Mouse (Mus musculus) NIH3T3 (cell line): Measurements from ENCODE around the gene Slc31a2.
A peak's percentile ranks its signal among the peaks of the same experiment; 100 is the strongest.

Experiments used
- DNase-seq: peaks from one replicate; pipeline ENCODE4 v3.0.0-alpha.2; 2012; ENCODE audit warnings: low read depth

Gene Slc31a2

DNA sequence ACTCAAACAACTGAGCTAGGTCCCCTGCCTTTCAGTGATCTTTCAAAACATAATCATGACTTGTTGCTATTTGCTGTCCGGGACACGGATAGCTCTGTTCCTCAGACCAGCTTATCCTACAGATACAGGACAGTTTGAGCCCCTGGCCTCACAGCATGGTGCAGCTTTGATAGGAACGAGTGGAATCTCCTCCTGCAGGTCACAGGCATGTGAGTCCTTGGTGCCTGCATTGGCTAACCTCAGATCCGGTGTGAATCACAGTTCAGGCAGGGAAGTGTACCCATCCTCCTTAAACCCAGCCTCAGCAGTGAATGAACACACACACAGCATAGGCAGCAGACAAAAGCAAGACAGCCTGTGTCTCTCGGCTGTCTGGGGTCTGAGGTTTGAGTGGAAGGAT lies 19.0 kb downstream of the Slc31a2 start:
- no peak for DNase-seq

DNA sequence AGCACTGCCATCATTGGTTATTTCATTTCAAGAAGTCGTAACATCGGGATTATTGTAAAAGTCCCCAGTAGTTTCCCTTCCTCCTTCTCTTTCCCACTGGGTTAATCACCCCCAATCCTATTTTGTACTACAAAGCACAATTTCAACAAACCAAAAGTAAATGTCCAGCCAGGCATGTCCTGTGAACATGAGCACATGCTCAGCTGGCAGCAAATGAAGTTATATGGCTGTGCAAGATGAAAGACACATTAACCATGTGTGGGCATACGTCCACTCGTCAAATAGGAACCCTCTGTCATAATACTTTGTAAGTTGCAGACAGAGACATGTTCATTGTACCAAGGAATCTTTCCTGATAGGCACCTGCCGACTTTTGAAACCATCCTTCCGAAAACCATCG lies 20.6 kb downstream of the Slc31a2 start:
- no peak for DNase-seq

DNA sequence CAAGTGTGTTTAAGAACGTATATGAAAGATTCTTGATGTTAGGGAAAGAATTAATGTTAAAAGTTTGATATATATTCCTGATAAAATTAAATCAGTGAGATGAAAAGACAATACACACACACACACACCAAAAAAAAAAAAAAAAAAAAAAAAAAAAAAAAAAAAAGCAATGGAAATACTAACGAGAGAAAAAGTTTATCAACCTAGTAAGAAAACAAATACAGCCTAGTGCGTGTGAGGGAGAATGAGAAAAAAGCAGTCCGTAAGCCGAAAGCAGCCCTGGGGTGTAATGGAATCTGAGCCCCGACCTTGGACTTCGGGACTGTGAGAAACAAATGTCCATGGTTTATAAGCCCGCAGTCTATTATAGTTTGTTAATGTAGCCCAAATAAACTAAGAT lies 23.2 kb downstream of the Slc31a2 start:
- no peak for DNase-seq

DNA sequence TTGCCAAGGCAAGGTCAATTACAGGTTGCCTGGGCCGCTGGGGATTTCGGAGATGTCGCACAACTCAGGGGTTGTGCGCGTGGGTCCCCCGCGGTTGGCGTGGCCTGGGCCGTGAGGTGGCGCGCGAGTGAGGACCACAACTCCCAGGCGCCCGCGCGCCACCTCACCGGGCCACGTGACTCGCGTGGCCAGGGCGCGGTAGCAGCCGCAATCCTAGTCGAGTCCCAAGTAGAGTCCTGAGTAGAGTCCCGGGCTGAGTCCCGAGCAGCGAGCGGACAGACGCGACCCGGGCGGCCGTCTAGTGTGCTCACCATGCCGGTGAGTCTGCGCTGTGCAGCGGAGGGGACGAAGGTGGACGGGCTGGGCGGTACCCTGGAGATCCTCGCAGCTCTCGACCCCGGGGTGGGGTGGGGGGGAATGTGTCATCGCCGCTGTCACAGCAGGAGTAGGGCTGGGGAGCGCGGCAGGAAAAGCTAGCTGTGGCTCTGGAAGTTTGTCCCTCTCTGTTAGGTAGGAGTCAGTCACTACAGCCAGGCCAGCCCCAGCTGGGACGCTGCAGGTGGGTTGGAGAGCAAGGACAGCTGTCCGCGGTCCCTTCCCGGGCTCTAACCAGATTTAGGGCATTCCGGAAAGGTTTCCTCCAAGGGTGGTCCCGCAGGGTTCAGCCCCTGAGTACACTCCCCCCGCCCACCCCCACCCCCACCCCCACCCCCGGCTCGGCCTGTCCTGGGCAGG lies 24.1 kb downstream of the Slc31a2 start:
- peak; percentile 90 for DNase-seq

DNA sequence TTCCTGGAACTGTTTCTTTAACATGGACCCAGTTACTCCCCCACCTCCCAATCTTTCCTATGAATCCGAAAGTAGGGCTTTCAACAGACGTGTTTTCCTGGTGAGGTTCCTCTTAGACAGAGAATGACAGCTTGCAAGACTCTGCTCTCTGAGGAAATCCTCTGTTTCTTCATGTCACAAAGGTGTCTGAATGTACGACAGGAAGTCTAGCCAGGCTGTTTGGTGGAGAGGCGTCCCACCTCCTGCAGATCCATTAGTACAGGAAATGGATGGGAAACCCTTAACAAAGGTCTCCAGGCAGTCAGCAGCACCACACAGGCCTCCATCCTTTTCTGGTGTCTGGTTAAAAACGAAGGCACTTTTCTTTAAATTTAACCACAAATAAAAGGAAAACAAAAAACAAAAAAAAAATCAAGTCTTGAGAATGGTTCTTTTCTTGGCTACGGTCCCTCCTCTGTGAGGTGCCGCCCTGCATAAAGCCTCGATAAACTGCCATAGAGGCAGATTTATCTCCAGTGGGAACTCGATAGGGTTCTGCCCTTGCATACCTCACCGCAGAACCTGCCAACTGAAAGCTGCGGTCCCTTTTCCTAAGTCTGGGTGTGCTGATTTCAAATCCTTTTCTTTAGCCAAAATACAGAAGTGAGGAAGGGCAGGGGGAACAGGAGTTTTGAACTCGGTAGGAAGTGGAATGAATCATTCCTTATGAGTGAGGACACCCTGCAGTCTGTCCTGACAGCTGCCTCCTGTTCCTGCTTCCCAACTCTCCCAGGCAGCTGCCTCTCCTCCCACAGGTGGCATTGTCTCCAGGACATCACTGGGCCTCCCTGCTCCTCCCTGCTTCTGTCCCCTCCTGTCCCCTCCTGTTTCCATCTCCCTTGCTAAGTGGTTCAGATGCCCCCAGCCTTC lies 24.9 kb downstream of the Slc31a2 start:
- peak; percentile 38 for DNase-seq

DNA sequence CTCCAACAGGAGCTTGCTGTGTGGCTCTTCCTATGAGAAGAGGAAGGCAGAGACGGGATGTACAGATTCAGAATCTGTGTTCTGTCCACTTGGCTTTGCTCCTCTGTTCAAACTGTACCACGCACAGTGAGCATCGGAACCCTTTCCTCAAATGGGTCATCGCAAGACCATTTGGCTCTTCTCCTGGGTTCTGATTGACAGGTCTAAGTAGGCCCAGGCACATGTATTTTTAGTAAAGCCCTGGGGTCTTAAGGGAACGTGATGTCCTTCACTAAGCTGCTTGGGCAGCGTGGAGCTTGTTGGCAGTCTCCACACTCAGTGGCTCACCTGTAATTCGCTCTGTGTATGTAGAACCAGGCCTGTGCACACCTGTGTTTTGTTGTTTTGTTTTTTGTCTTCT lies 26.9 kb downstream of the Slc31a2 start:
- no peak for DNase-seq

DNA sequence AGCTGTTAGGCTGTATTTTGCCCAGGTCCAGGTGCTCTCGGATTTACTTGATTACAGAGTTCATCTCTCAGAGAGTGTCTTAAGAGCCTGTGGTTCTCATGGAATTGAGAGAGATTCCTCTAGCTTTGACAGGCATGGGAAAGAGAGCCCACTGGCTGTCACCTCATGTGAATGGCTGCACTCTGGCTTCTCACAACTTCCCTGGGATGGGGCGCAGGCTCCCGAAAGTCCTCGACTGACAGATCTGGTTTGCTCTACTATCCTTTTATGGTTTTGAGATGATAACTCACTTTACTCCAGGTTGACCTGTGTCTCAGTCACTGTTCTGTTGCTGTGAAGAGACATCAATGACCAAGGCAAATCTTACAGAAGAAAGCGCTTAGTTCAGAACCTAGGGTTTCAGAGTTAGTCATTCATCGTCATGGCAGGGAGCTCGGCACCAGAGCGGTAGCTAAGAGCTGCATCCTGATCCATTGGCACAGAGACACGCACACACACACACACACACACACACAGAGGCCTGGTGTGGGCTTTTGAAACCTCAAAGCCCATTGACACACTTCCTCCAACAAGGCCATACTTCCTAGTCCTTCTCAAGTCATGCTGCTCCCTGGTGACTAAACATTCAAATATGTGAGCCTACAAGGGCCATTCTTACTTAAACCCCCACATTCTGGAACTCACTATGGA lies 28.6 kb downstream of the Slc31a2 start:
- no peak for DNase-seq

DNA sequence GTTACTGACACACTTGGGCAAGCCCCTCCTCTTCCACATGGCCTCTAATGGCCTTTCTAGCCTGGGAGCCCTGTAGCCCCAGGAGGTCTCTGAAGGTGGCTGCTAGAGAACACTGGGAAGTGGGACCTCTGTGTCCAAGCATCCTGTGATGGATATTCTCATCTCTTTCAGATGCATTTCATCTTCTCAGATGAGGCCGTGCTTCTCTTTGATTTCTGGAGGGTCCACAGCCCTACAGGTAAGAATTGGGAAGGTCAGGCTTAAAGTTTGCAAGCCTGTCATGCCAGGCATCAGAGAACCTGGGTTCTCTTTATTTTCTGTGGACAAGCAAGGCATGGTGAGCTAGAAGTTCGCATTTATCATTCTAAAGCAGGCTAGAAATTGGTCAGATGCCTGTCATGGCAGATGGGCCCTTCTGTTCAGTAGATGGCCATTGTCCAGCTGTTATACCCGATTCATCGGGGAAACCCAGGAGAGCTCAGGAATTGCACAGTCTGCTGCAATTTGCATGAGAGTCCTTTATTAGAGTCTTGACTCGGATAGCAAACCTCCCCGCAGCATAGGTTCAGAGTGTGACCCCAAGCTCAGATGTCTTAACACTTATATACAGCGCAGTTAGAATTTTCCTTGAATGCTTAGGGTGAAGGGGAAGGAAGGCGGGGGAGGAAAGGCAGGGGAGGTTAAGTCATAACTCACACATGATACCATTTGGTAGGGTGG lies 30.3 kb downstream of the Slc31a2 start:
- no peak for DNase-seq

DNA sequence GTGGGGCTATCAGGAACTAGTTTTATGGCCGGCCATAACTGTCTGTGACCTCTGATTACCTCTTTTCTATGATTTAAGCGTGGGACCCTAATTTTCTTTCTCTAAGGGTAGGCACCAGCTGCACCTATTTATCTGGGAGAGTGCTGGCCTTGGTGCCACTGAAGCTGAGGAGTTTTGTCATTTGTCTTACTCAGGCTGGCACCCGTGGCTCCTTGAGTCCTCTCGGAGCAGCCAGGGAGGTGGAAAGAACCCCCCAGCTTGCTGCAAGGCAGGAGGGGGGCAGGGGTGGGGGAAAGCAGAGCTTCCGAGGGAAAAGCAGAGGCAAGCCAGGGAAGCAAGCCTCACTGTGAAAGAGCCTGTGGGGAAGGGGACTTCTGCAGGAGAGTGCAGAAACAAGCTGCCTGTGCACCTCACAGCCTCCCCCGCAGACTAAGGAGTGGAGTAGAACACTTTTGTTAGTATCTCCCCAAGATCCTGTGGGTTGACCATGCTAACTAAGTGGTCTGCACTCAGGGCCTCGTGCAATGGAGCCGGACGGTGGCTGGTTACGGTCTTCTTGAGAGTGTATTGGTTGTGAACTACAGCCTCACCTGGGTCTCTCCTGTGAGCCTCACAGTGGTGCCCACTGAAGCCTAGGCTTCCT lies 31.0 kb downstream of the Slc31a2 start:
- DNase-seq: no peak

DNA sequence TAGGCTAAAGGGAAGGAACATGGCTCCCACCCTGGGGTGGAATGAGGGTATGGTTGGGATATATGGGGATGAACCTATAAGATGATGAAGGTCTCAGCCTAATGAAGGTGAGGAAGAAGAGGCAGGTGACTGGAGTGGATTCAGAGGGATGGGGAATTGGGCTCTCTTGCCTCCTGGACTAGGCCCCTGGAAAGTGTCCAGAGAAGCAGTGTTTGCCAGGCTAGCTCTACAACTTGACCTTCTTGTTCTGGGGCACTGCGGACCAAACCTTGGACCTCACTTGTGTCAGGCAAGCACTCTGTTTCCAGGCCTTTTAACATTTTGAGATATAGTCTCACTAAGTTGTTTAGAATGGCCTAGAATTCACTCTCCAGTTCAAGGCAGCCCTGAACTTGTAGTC lies 32.4 kb downstream of the Slc31a2 start:
- no peak for DNase-seq

DNA sequence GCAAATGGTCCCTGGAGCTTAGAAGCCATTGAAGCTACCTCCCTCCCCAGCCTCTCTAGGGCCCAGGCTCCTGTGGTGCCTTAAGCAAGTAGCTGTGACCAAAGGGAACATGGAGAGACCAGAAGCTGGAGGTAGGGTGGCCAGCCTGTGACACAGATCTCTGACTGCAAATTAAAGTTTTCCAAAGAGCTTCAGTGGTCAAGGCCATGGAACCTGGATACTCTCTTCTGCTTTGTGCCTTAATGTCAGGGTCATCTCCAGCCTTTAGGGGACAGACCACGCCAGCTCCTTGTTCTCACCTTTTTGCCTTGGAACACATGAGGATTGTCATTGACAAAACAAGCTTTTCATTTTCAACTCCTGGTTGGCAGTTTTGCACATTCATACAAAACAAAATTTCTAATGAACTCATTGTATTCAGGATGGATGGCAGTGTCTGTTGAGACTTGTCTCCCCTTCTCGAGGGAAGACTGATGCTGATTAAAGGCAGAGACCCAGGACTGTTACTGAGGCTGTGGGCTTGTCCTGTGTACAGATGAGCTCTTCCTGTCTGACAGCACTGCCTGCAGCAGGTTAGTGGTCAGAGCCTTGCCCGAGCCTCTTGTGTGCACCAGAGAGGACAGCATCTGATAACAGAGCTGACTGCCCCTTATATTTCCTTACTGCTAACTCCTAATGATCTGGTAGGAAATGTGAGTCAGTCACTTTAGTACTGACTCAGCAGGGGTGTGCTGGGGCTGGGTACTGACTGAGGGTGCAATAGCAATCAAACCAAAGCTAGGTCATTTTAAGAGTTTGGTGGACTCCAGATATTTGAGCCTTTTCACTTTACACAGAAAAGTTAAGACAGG lies 35.1 kb downstream of the Slc31a2 start:
- DNase-seq: peak; percentile 14

DNA sequence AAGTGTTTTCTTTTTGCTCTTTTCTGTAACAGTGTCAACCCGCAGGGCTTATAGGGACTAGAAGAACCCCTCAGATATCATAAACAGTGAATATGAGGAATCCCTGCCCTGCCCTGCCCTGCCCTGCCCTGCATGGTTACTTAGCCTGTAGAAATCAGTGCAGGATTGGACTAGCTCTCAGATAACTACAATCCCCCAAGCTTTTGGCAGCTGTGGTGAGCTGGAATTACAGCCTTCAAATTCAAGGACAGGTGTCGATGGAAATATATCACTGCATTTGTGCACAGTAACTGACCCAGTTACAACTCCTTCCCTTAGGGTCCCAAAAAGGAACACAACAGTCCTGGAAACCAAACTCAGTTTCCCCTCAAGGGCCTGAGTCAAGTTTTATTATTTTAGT lies 37.6 kb downstream of the Slc31a2 start:
- no peak for DNase-seq

DNA sequence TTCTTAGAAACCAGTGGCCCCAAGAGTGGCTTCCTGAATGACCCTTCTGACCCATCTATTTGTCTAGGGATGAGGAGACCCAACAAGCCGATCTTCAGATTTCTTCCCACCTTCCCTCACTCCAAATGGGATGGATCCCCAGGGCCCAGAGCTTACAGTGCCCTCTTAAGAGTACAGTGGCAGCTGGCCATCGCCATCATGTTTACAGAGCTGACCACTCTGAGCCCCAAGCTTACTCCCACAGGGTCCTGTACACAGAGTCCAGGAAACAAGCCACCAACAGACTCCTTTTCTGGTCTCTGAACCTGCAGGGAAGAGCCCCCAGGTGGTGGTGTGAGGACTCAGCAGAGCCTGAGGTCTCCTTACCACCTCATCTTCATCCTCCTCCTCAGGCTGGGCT lies 40.4 kb downstream of the Slc31a2 start:
- no peak for DNase-seq

DNA sequence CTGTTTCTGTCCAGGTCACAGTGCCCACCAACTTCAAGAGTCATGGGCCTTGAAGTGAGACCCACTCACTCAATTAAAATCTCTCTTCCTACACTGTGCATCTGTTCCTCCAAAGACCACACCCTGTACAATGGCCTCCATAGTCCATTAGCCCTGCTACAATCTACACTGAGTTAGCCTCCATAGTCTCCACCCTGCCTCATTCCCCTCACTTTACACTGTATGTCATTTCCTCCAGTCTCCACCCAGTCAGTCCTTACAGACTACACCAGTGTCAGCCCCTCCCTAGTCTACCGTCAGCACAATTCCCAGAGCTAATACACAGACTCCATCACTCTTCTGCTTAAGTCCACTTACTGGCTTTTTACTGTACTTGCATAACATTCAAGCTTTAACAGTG lies 40.9 kb downstream of the Slc31a2 start:
- no peak for DNase-seq

DNA sequence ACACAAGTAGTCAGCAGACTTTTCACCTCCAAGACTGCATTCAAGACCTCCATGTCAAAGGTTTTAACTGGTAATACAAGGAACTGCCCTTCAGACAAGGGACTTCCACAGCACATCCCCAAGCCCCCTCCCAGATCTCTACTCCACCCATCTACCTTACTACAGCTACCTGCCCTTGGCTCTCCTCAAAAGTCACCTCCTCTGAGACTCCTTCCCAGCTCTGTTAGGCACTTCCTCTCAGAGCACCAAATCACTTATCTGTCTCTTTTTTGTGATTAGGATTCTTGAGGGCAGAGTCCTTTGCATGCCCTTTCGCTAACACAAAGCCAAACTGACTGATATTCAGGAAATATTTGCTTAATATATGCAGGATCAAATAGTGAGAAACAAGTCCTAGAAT lies 43.9 kb downstream of the Slc31a2 start:
- no peak for DNase-seq

DNA sequence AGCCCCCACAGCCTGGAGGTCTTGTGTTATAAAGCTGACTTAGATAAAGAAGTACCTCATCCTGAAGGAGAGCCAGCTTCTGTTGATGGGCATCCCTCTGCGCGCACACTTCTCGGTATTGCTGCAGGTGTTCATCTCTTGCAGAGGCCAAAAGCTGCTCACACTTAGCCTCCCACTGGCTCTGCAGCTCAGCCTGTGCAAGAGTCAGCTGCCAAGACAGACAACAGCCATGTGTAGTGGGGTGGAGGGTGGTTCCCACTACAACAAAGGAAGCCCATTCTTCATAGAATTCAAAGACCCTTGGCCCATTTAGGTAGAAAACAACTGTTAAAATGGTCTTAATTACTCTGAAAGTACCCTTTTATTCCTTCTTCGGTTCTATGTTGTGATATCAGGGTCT lies 44.5 kb downstream of the Slc31a2 start:
- DNase-seq: no peak

DNA sequence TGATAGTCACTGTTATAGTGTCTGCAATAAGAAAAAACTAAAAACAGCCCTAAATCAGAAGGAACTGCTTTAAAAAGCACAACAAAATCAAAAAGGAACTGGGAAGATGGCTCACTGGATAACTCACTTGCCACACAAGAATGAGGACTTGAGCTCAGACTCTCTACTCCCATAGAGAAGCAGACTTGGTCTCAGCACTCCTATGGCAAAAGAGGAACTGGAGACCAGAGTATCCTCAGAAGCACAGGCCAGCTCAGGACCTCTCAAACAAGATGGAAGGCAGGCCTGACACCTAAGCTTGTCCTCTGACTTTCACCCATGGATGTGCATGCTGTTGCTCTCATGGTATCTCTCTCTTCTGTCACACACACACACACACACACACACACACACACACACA lies 46.0 kb downstream of the Slc31a2 start:
- no peak for DNase-seq

DNA sequence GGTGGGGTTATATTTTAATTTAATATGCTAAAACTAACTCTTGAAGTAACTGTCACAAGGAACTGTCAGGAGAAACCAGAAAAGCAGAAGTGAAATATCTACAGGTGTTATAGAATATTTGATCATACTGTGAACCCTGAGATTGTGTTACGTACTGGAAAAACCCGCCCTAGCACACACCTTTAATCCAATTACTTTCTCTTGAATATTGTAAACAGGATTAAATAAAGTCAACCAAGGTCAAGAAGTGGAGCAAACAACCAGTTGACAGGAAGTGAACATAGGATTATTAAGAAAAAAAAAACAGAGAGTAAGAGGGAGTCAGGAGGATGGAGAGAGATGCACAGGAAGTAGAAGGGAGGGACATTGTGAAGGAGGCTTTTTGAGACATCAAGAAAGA lies 50.5 kb downstream of the Slc31a2 start:
- DNase-seq: no peak

DNA sequence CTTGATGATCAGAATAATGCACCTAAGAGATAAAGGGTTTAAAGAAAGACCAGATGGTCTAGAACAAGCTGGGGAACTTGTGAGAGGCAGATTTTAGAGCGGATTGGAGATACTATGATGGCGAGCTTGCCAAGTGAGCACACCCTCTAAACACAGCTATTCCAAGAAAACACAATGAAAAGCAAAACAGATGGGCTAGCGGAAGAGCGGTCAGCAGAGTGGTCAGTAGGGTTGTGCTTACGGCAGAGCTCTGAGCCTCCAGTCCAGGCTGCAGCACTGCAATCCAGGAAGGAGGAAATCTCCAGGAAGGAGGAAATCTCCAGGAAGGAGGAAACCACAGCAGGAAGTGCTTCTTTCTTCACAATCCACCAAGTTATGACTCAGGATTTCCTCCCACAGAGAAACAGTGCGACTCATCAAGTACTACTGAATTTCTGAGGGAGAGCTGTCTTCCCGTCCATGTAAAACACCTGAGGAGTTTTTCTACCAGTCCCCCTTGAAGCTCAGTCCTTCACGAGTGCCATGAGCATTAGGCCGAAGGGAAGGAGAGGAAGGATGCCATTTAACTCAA lies 51.4 kb downstream of the Slc31a2 start:
- DNase-seq: peak; percentile 14

DNA sequence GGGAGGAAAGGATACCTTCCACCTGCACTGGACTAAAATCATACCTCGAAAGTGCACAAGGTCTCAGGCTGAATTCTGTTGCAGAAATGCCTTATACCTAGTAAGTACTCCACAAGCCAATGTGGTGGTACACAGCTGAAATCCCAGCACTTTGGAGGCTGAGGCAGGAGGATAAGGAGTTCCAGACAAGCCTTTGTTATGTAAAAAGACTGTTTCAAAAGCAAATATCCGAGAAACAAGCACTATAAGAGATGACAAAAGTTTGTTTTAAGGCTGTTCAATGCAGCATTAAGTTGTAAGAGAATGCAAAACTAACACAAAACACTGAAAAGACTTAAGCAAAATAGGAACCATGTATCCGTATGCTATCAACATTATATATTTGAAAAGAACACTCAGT lies 52.2 kb downstream of the Slc31a2 start:
- no peak for DNase-seq
